Mouse (Mus musculus): Measurements from ENCODE around the gene Xab2. TPM values are rescaled to one million over a fixed set of nuclear protein-coding genes. Genes with fewer than 3 reads are reported as not detected.

Xab2 gene
- 39.1 and 50.5 TPM in 2 replicates for polyA plus RNA-seq (2012; rRNA removed)

DNA sequence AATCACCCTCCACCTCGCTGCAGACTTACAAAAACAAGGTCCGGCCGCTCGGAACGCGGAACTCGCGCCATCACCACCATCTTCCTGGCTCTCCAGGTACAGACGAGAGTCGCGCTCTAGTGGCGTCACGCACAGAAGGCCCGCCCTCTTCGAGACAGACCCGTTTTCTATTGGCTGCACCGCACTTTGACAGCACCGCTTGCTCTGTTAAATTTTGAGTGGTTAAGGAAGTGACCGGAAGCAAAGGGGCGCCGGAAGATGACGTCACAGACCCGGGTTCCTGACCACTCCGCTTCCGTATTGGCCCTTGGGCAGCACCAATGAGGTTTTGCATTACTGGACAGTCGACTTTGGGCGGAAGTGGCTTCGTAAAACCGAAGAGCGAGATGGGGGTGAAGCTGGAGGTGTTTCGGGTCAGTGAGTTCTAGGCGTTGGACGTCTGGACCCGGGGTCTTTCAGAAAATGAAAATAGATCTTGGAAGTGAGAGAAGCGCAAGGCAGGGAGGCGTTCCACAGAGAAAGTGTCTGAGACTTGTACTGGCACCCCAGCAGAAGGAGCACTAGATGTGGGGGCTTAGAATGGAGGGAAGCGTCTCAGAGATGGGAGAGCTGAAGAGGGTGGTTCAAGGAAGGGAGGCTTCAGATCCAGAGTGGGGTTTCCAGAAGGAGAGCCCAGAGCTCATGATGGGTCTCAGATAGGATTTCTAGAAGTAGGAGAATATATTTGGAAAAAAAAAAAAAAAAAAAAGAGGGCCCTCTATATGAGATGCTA, at the start of gene Xab2, which contains the start of gene Pet100:
TSS of gene Xab2 (minus strand) at position 118 of the 772 bp plus-strand sequence.
TSS of gene Pet100 (plus strand) at position 350 of the 772 bp plus-strand sequence.
- DNase-seq (ENCODE audit: low read depth, low spot score): peak; percentile 99
- under 1% methylated on average over 37 of the region's 37 CpGs for WGBS

DNA sequence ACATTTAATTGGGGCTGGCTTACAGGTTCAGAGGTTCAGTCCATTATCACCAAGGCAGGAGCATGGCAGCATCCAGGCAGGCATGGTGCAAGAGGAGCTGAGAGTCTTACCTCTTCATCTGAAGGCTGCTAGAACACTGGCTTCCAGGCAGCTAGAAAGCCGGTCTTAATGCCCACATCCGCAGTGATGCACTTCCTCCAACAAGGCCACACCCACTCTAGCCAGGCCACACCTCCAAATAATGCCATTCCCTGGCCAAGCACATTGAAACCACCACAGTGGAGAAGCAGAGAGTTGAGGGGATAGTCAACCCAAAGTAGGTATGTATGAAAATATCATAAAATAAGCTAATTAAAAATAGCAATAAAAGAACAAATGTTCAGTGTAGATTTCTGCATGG, 49.3 kb upstream of the Xab2 start:
- DNase-seq (ENCODE audit: low read depth, low spot score): no peak
- 59% methylated on average over 2 of the region's 2 CpGs for WGBS

DNA sequence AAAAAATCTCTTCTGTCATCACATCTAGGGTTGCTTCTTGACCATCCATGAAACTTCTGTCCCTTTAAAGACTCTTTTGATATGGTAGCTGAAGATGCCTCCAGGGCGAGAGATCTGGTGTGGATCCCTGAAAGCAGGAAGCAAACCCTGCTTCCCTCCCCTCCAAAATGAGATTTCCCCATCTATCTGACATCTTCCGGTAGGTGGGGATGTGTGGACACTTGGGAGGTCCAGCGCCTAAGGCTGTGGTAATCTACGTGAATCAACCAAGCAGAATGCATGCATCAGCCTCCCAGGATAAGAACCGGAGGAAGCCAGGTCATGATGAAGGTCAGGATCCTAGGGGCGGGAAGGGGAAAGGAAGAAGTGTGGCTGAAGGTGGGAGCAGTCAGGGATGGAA, 44.4 kb upstream of the Xab2 start, which contains the start of gene Mcemp1:
TSS of gene Mcemp1 (plus strand) at position 248 of the 400 bp plus-strand sequence.
- DNase-seq (ENCODE audit: low read depth, low spot score): no peak
- 72% methylated on average over 6 of the region's 6 CpGs for WGBS

DNA sequence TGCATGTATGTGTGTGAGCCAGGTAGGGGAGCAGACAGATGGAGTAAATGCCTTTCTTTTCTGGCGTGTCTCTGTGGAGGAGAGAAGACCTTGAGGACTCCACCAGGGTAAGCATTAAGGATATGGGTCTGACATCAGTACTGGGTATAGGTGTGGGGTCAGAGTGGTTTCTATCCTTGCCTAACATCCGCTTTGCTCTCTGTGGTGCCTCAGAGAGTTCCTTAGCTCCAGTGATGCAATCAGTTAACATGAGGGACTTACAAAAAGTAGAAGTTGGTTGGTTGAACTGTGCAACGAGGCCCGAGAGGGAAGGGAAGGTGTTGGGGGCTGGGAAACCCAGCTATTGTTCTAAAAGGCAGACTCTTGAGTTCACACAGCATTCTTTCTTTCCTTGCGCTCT, 43.3 kb upstream of the Xab2 start:
- no peak for DNase-seq (ENCODE audit: low read depth, low spot score)
- WGBS: 48% methylated on average over 5 of the region's 5 CpGs

DNA sequence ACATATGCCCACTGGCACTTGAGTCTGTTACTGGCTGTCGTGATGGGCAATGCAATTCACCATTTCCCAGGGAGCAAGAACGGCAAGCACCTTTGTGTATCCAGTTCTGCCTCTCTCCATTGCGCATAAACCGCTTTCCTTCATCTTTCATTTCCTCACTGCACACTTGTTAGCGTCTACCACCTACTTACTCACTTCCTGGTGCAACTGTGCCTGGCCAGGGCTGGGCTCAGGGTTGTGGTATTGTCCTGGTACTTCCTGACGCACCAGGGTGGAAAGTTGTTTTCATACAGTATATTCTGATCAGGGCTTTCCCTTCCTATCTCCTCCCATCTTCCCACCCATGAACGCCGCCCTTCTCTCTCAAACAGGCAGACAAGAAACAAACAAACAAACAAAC, 39.8 kb upstream of the Xab2 start:
- DNase-seq (ENCODE audit: low read depth, low spot score): no peak

DNA sequence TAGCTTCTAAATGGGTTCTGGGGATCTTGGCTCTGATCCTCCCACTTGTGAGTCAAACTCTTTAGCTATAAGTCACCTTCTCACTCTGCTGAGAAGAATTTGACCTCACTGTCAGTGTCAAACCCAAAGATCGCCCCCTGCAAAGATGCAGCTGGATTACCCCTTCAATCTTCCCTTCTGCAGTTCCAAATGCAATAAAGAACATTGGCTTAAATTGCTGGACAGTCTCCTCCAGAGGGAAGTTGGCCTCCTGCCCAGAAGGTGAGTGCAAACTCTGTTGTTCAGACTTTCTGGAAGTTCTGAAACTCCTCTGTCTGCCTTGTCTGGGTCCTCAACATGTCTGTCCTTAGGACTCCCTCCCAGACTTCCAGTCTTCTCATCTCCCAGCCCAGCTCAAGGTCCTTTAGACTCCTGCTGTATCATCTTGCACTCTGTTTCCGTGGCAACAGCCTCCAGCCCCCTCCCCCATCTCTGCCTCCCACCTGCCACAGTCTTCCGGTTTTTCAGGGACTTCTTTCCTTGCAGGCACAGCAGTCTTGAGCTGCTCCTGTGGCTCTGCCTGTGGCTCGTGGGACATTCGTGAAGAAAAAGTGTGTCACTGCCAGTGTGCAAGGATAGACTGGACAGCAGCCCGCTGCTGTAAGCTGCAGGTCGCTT, 35.7 kb upstream of the Xab2 start:
- WGBS: 20% methylated on average over 7 of the region's 7 CpGs
- DNase-seq (ENCODE audit: low read depth, low spot score): no peak

More for the DNA sequence above, 39.8 kb upstream of the Xab2 start:
- 65% methylated on average over 8 of the region's 8 CpGs for WGBS

DNA sequence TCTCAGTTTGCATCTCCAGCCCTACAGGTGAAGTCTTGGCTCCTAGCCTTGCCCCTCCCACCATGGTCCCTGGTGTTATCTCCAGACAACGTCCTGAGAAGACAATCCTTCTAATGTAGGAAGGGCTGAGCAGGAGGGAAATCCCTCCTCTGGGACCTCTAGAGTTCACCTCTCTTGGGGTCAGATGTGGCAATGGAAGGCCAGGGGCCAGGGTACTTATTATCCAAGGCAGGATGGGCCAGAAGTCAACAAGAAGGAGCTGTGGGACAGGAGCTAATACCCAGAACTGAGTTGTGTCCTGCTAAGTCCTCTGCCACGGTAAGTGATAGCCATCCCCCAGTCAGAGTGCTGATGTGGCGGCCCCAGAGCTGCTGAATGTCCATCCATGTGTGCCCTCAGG, 34.4 kb upstream of the Xab2 start, which contains the start of gene Retn:
TSS of gene Retn (plus strand) at position 245 of the 400 bp plus-strand sequence.
- 59% methylated on average over 3 of the region's 3 CpGs for WGBS
- DNase-seq (ENCODE audit: low read depth, low spot score): no peak

DNA sequence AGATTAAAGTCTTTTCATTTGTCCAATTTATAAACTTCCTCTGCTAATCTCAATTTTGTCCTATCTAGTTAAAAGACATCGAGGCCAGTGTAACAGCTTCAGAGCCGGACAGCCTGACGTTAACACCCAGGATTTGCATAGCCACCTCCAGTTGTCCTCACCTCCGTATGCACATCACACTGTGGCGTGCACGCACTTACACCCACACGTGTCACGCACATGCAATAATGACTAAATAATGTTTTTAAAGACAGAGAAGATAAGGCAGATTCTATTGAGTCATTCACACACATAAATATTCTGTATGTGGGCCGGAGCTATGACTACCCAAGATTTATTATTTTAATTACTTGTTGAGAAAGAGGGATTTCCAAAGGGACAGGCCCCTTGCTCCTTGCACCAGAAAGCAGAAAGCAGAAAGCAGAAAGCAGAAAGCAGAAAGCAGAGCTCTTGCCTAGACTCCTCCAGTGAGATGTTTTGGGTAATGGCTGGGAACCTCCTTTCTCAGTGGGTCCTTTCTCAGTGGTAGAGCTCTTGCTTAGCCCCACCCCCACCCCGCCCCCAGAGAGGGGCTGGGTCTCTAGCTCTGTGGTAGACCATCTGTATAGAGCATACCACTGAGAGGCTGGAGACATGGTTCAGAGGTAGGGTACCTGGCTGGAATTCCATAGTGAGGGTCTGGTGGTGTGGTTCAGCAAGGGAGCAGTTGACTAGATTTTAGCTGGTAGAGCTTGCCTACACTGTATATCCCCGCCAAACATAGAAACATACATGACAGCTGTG, 33.8 kb upstream of the Xab2 start:
- DNase-seq (ENCODE audit: low read depth, low spot score): no peak
- 68% methylated on average over 11 of the region's 11 CpGs for WGBS

DNA sequence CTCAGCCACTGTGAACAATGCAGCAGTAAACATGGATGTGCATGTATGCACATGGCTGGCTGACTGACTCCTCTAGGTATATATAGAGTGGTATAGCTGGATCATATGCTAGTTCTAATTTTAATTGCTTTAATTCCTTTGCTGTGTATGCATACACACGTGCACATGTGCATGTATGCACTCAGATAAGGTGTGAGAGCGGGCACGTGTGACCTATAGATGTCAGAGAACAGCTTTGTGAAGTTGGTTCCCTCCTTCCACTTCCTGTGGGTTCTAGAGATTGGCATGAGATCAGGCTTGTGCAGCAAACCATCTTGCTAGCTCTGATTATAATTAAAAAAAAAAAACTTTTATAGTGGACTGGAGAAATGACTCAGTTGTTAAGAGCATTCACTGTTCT, 31.7 kb upstream of the Xab2 start:
- no peak for DNase-seq (ENCODE audit: low read depth, low spot score)
- 58% methylated on average over 3 of the region's 3 CpGs for WGBS

DNA sequence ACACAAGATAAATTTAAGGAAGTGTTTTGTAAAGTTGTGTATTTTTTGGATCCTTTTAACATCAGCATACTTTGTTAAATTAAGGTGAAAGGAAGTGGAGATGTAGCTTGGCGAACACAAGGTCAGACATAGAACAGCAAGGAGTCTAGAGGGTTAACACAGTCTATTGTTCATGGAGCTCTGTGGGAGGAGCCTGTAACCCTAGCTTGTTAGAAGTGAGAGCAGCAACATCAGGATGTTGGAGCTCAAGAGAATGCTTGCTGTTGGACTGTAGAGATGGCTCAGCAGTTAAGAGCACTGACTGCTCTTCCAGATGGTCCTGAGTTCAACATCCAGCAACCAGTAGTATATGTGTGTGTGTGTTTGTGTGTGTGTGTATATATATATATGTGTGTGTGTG, 27.9 kb upstream of the Xab2 start:
- DNase-seq (ENCODE audit: low read depth, low spot score): no peak
- WGBS: 60% methylated on average over 1 of the region's 1 CpGs

DNA sequence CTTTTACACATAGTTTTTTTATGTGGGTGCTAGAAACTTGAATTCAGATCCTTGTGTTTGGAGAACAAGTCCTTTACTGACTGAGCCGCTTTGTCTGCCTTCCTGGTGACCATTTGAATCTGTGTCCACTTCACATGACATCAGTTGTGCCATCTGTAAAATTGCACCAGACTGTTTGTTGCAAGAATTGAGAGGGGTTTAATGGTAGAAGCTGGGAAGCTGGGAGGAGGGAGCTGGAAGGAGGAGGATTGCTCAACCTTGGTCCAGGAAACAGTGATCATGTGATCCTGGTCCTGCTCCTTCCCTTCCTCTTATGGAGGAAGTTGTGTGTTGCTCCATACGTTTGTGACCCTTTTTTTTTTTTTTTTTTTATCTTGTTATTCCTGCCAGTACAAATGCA, 27.2 kb upstream of the Xab2 start:
- WGBS: 50% methylated on average over 2 of the region's 2 CpGs
- no peak for DNase-seq (ENCODE audit: low read depth, low spot score)

DNA sequence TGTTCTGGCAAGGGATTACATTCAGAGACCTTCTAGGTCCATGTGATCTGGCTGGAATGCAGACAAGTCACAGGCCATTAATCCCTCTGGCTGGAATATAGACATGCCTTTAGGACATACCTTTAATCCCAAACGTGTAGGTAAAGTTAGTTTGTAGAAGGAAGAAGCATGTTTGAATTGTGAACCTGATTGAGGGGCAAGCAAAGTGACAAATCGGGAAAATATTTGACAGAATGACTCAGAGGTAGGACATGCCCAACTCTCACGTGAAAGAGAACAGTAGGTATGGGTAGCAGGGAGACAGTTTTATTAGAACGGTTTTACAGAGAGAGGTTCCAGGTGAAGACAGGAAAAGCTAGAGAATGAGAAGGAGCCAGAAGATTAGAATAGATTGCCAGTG, 26.4 kb upstream of the Xab2 start:
- WGBS: 36% methylated on average over 4 of the region's 4 CpGs
- DNase-seq (ENCODE audit: low read depth, low spot score): no peak

DNA sequence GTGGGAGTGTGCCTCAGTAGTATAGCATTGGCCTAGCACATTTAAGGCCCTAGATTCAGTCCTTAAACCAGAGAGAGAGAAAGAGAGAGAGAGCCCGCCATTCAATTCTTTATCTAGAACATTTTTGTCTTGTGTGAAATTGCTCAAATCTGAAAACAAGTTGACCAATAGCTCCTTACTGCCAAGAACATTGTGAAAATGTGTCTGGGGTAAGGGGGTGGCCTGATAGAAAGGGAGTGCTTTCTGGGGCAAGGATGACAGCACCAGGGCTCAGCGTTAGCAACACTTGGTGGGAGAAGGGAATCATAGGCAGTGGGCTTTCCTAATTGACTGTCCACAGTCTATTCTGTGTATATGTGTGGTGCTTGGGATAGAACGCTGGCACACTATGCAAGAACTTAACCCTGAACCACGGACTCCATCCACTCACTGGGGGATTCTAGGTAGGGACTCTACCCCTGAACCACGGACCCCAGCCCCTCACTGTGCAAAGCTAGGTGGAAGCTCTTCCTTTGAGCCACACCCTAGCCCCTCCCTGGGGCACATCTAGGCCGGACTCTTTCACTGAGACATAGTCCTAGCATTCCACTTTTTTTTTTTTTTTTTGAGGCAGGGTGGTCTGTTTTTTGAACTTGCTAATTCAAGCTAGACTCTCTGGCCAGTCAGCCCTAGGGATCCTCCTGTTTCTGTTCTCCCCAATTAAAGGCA, 25.9 kb upstream of the Xab2 start:
- no peak for DNase-seq (ENCODE audit: low read depth, low spot score)
- WGBS: 74% methylated on average over 6 of the region's 6 CpGs

DNA sequence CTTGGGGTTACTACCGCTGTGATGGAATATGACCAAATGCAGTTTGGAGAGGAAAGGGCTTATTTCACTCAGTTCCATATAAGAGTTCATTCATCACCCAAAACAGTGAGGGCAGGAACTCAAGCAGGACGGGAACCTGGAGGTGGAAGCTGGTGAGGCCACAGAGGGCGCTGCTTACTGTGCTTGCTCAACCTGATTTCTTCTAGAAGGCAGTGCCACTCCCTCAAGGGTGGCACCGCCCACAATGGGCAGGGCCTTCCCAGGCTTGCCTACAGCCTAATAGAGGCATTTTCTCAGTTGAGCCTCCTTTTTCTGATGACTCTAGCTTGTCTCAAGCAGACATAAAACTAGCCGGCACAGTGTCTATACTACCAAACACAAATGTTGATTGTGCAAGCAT, 24.7 kb upstream of the Xab2 start:
- no peak for DNase-seq (ENCODE audit: low read depth, low spot score)
- WGBS: 18% methylated on average over 5 of the region's 5 CpGs

DNA sequence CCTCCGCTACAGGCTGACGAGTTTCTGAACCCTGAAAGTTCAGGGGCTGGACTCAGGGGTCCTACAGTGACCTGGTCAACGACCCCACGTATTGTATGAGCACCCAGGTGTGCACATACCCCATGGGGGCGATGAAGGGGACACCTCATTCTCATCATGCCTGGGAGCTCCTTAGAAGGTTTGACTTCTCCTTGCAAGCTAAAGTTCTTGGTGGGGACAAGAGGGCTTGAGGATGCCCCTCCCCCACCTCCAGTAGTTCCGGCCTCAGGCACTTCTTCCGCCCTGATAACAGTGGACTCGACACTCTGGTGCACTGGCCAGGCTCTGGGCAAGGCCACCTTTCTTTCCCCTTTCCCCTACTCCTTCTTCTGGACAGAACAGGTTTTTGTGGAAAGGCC, 10.4 kb upstream of the Xab2 start:
- WGBS: 4% methylated on average over 8 of the region's 8 CpGs
- no peak for DNase-seq (ENCODE audit: low read depth, low spot score)

DNA sequence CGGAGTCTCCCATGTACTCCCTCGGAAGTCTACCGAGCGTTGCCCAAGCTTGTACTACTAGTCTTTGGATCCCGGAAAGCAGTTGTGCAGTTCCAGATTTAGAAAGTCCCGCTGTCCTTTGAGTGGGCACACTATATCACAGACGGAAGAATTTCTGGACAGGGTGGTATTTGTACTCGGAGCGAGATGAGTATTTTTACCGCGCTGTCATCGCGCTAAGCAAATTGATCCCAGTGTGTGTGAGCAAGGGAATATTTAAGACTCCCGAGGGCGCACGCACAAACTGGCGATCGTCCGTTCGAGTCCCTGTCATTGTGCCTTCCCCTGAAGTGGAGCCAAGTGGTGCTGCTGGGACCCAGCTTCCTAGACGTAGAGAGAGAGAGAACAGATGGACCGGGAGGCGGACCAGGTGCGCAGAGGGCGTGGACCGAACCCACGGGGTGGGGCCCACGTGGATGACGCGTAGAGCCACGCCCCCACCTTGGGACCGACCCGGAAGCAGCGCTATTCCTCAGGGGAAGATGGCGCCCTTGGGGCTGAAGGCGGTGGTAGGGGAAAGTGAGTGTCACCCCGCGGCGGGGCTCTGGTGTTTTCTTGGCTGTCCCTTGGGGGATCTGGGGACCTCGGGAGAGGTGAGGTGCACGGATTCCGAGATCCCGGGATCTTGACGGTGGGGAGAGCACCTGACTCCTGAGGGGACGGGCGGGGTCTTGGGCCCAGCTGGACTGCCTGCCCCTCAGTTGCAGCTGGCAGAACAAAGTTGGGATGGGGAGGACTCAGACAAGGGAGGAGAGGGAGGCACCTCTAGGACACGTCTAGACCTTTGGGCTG, 9.7 kb upstream of the Xab2 start, which contains the start of gene Stxbp2:
TSS of gene Stxbp2 (plus strand) at position 309 of the 831 bp plus-strand sequence.
- DNase-seq (ENCODE audit: low read depth, low spot score): peak; percentile 70

DNA sequence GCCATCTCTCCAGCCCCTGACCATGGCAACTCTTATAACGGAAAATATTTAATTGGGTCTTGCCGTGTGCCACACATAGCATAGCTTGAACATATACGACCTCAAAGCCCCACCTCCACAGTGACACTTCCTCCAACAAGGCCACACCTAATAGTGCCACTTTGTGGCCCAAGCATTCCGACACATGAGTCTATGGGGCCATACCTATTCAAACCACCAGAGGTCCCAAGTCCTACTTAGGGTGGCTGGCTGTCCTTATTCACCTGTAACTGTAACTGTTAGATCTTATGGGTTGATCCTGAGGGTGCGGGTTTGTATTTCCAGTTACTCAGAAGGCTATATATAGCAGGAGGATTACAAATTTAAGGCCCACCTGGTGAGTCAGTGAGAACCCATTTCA, 6.9 kb upstream of the Xab2 start:
- WGBS: 26% methylated on average over 5 of the region's 5 CpGs
- DNase-seq (ENCODE audit: low read depth, low spot score): no peak

More for the DNA sequence above, 9.7 kb upstream of the Xab2 start, which contains the start of gene Stxbp2:
- 4% methylated on average over 47 of the region's 47 CpGs for WGBS

DNA sequence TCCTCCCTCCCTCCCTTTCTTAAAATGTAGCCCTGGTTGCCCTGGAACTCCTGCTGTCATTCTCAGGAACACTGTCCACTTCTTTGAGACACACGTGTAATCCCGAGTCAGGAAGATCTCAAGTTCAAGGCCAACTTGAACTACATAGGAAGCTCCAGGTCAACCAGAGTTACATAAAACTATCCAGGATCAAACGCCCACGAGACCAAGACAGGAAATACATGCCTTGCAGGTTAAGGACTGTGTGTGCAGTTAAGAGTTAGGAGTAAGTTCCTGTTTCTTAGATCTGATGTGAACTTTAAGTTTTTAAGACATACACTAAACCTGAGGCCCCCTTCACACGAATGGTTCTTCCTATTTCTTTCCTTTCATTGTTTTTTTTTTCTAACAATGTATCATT, 5.9 kb upstream of the Xab2 start:
- DNase-seq (ENCODE audit: low read depth, low spot score): no peak
- WGBS: 37% methylated on average over 5 of the region's 5 CpGs

DNA sequence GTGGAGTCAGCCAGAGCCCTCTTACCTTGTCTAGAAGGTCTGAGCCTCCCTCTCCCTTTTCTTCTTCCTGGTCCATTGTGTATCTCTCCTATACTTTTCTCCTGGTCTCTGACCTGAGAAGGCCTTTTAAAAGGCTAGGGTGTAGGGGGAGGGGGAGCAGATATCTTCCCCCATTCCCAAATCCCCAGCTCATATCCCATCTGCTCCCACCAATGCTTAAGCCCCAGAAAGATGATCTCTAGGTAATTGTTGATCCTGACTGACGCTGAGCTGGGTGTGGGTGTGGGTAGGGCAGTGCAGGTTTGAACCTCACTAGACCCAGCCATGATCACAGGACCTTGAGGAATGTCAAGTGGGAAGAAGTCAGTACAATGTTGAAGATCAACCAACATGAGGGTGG, 4.3 kb upstream of the Xab2 start, which contains the start of gene Pcp2:
TSS of gene Pcp2 (minus strand) at position 101 of the 400 bp plus-strand sequence.
- no peak for DNase-seq (ENCODE audit: low read depth, low spot score)
- 84% methylated on average over 1 of the region's 1 CpGs for WGBS
